Mouse (Mus musculus) bone marrow macrophage, adult 2 months (primary cell): ENCODE results near the gene Upk2.

Experiments
- CTCF ChIP-seq: IDR thresholded peaks from 2 replicates; pipeline ENCODE4 v1.5.1; 2012; ENCODE audit warnings: low read depth, mild to moderate bottlenecking, low read length, moderate library complexity
- POLR2A ChIP-seq: IDR thresholded peaks from 2 replicates; pipeline ENCODE4 v1.6.1; 2012; ENCODE audit warnings: mild to moderate bottlenecking, low read depth, low read length, borderline replicate concordance

- TF ChIP-seq CTCF, result no peak
- no peak for TF ChIP-seq POLR2A
These were observed 22.1 kb downstream of the Upk2 start for GRCm38 (mm10) chr9:44432577-44433185.
